ENCODE assay signal across 19 mouse cellular contexts in genomic region chr12:110650241-110650641, GRCm38 (mm10). TPM values are rescaled to one million over a fixed set of nuclear protein-coding genes. Genes with fewer than 3 reads are reported as not detected.
DNase-seq lines count a peak whose midpoint lies in the region; ATAC-seq and TF ChIP-seq lines count a peak whose summit lies in the region.
"Had no signal": no experiment of that assay in that cellular context is flagged by ENCODE, and none has a peak within 500 bp of the region (broad histone marks: within the 10 kb centered on the region; RNA-seq: fewer than 3 reads in every experiment).

No protein-coding gene starts in this region.

- TF ChIP-seq POLR2A in cortical plate, adult 2 months (IDR thresholded peaks at IDR 0.05; ENCODE audit: extremely low read depth, insufficient read depth, low read length), result no peak
- no peak for TF ChIP-seq POLR2A in olfactory bulb, adult 2 months (IDR thresholded peaks at IDR 0.05; ENCODE audit: insufficient read depth, low read depth, low read length)

- no peak overlapping the region for H3K27ac ChIP-seq in kidney, embryonic 16.5 days (ENCODE audit: low read length)
- H3K27ac ChIP-seq in kidney, embryonic 14.5 days (ENCODE audit: low read depth, low read length), result no peak overlapping the region
- no peak overlapping the region for H3K27ac ChIP-seq in liver, postnatal 0 days (ENCODE audit: low read depth)
- H3K27ac ChIP-seq in cortical plate, adult 2 months (ENCODE audit: insufficient read depth, low read length), result no peak overlapping the region
- H3K27ac ChIP-seq in olfactory bulb, adult 2 months (ENCODE audit: insufficient read depth, low read depth, low read length), result peak overlapping the region; percentile 49
- H3K27ac ChIP-seq: embryonic facial prominence, embryonic 15.5 days; forebrain, embryonic 12.5 days; hindbrain, embryonic 15.5 days had no signal

- no peak for TF ChIP-seq EP300 in liver, postnatal 0 days (IDR thresholded peaks at IDR 0.05; ENCODE audit: low read depth)

- no peak overlapping the region for H3K4me3 ChIP-seq in kidney, embryonic 16.5 days (ENCODE audit: low read length)
- H3K4me3 ChIP-seq in kidney, embryonic 14.5 days (ENCODE audit: low read length), result no peak overlapping the region
- H3K4me3 ChIP-seq in liver, postnatal 0 days (ENCODE audit: low read depth, low read length), result no peak overlapping the region
- no peak overlapping the region for H3K4me3 ChIP-seq in cortical plate, adult 2 months (ENCODE audit: insufficient read depth, low read length)
- H3K4me3 ChIP-seq in olfactory bulb, adult 2 months (ENCODE audit: insufficient read depth, low read depth, low read length), result no peak overlapping the region
- H3K4me3 ChIP-seq: embryonic facial prominence, embryonic 15.5 days; forebrain, embryonic 12.5 days; hindbrain, embryonic 15.5 days; megakaryocyte, embryonic 14.5 days had no signal

- WGBS in kidney, embryonic 16.5 days, result 49% methylated on average over 8 of the region's 8 CpGs
- WGBS in kidney, embryonic 14.5 days, result 54% methylated on average over 8 of the region's 8 CpGs
- WGBS in liver, postnatal 0 days (ENCODE audit: insufficient replicate concordance), result 85% methylated on average over 8 of the region's 8 CpGs
- 53% methylated on average over 8 of the region's 8 CpGs for WGBS in olfactory bulb, adult 2 months

- H3K36me3 ChIP-seq in kidney, embryonic 16.5 days (ENCODE audit: insufficient read depth, low read length), result peaks cover 91% of the 10 kb centered on the region
- peaks cover 95% of the 10 kb centered on the region for H3K36me3 ChIP-seq in kidney, embryonic 14.5 days (ENCODE audit: control insufficient read depth, insufficient read depth, low read length)
- peaks cover 85% of the 10 kb centered on the region for H3K36me3 ChIP-seq in liver, postnatal 0 days (replicated peaks; ENCODE audit: insufficient read depth, low read length)

- H3K4me1 ChIP-seq in kidney, embryonic 16.5 days (ENCODE audit: insufficient read depth, low read length), result no peaks in the 10 kb centered on the region
- H3K4me1 ChIP-seq in kidney, embryonic 14.5 days (ENCODE audit: control insufficient read depth, insufficient read depth, low read length), result no peaks in the 10 kb centered on the region
- H3K4me1 ChIP-seq in liver, postnatal 0 days (ENCODE audit: insufficient read depth), result no peaks in the 10 kb centered on the region
- H3K4me1 ChIP-seq in cortical plate, adult 2 months (ENCODE audit: control insufficient read depth, insufficient read depth, low read length), result no peaks in the 10 kb centered on the region
- peaks cover 6% of the 10 kb centered on the region for H3K4me1 ChIP-seq in olfactory bulb, adult 2 months (ENCODE audit: control insufficient read depth, insufficient read depth, low read length)
- H3K4me1 ChIP-seq: embryonic facial prominence, embryonic 15.5 days; forebrain, embryonic 12.5 days; hindbrain, embryonic 15.5 days; megakaryocyte, embryonic 14.5 days had no signal

- H3K4me2 ChIP-seq in kidney, embryonic 16.5 days (replicated peaks; ENCODE audit: low read depth, low read length), result no peak overlapping the region
- H3K4me2 ChIP-seq in kidney, embryonic 14.5 days (replicated peaks; ENCODE audit: low read depth, low read length), result no peak overlapping the region
- H3K4me2 ChIP-seq in liver, postnatal 0 days (ENCODE audit: low read depth, low read length), result no peak overlapping the region
- H3K4me2 ChIP-seq: embryonic facial prominence, embryonic 15.5 days; forebrain, embryonic 12.5 days; hindbrain, embryonic 15.5 days had no signal

- H3K27me3 ChIP-seq in kidney, embryonic 16.5 days (ENCODE audit: insufficient read depth, low read length), result no peaks in the 10 kb centered on the region
- H3K27me3 ChIP-seq in kidney, embryonic 14.5 days (ENCODE audit: control insufficient read depth, insufficient read depth, low read length), result no peaks in the 10 kb centered on the region
- no peaks in the 10 kb centered on the region for H3K27me3 ChIP-seq in liver, postnatal 0 days (ENCODE audit: insufficient read depth, low read length)
- H3K27me3 ChIP-seq: embryonic facial prominence, embryonic 15.5 days; forebrain, embryonic 12.5 days; hindbrain, embryonic 15.5 days; megakaryocyte, embryonic 14.5 days had no signal

- no peak overlapping the region for H3K9ac ChIP-seq in kidney, embryonic 16.5 days (replicated peaks; ENCODE audit: low read length)
- H3K9ac ChIP-seq in kidney, embryonic 14.5 days (ENCODE audit: low read depth, low read length), result no peak overlapping the region
- H3K9ac ChIP-seq in liver, postnatal 0 days (replicated peaks), result no peak overlapping the region
- H3K9ac ChIP-seq: embryonic facial prominence, embryonic 15.5 days; forebrain, embryonic 12.5 days; hindbrain, embryonic 15.5 days had no signal

- H3K9me3 ChIP-seq in kidney, embryonic 16.5 days (ENCODE audit: low read length), result no peaks in the 10 kb centered on the region
- no peaks in the 10 kb centered on the region for H3K9me3 ChIP-seq in kidney, embryonic 14.5 days (ENCODE audit: control insufficient read depth, low read length)
- H3K9me3 ChIP-seq in liver, postnatal 0 days (ENCODE audit: low read length), result no peaks in the 10 kb centered on the region
- H3K9me3 ChIP-seq: embryonic facial prominence, embryonic 15.5 days; forebrain, embryonic 12.5 days; hindbrain, embryonic 15.5 days; megakaryocyte, embryonic 14.5 days had no signal

- peak; percentile 27; the same call in 1 of the 2 replicates for ATAC-seq in kidney, embryonic 16.5 days (ENCODE audit: low FRiP score, low TSS enrichment)
- ATAC-seq in kidney, embryonic 14.5 days (ENCODE audit: low FRiP score, low TSS enrichment), result no peak
- no peak for ATAC-seq in liver, postnatal 0 days
- no peak for ATAC-seq in megakaryocyte, adult 5-6 weeks (ENCODE audit: poor library complexity, severe bottlenecking)
- ATAC-seq: intestine, postnatal 0 days had no signal

- no peak for DNase-seq in liver, postnatal 0 days
- no peak for DNase-seq in liver
- DNase-seq: adrenal gland, postnatal 14 days; cerebellum, adult 8-10 months; heart, postnatal 14 days had no signal

- TF ChIP-seq CTCF in liver, postnatal 0 days (IDR thresholded peaks at IDR 0.05; ENCODE audit: low read depth), result peak; percentile 25
- peak; percentile 12; the same call in 1 of the 2 replicates for TF ChIP-seq CTCF in cortical plate, adult 2 months (IDR thresholded peaks at IDR 0.05; ENCODE audit: extremely low read depth, insufficient read depth, low read length)
- TF ChIP-seq CTCF in olfactory bulb, adult 2 months (IDR thresholded peaks at IDR 0.05; ENCODE audit: insufficient read depth, low read depth, low read length), result no peak

RNA-seq across cellular contexts. Expression of gene 1700001K19Rik, which starts 32.2 kb away (rescaled TPM):
- not detected in 2 replicates for polyA plus RNA-seq in kidney, embryonic 16.5 days (2015; fragmentation: Nextera tagmentation; extraction: Ambion mirVana)
- polyA plus RNA-seq in kidney, embryonic 14.5 days (2014; fragmentation: Nextera tagmentation; extraction: Ambion mirVana), result not detected in 2 replicates
- not detected in 2 replicates for polyA plus RNA-seq in liver, postnatal 0 days (2015; fragmentation: Nextera tagmentation; extraction: Ambion mirVana)
- not detected in 2 replicates for polyA plus RNA-seq in cortical plate, adult 2 months (2012; rRNA removed)
- not detected in 2 replicates for polyA plus RNA-seq in olfactory bulb, adult 2 months (2012; ENCODE audit: insufficient read depth, insufficient read length, low replicate concordance, missing spikeins)
- not detected in 2 replicates for total RNA-seq in megakaryocyte, adult 5-6 weeks (2015)
- not detected in 2 replicates for total RNA-seq in megakaryocyte, adult 5-6 weeks (2017)
- total RNA-seq: adrenal gland, postnatal 14 days; heart, postnatal 14 days; layer of hippocampus, adult 8-10 months; liver, adult 2 months; monocyte, adult 5-6 weeks had no signal
- polyA plus RNA-seq: forebrain, embryonic 12.5 days; intestine, postnatal 0 days; liver, adult 2 months; lung, embryonic 16.5 days had no signal

RNA-seq across cellular contexts. Expression of gene Dync1h1, which starts 49.0 kb away (rescaled TPM):
- 49.7 and 53.9 TPM in 2 replicates for polyA plus RNA-seq in kidney, embryonic 16.5 days (2015; fragmentation: Nextera tagmentation; extraction: Ambion mirVana)
- polyA plus RNA-seq in kidney, embryonic 14.5 days (2014; fragmentation: Nextera tagmentation; extraction: Ambion mirVana), result 40.9 and 63.6 TPM in 2 replicates
- 7.2 and 8.3 TPM in 2 replicates for polyA plus RNA-seq in liver, postnatal 0 days (2015; fragmentation: Nextera tagmentation; extraction: Ambion mirVana)
- 279 and 350 TPM in 2 replicates for polyA plus RNA-seq in cortical plate, adult 2 months (2012; rRNA removed)
- polyA plus RNA-seq in olfactory bulb, adult 2 months (2012; ENCODE audit: insufficient read depth, insufficient read length, low replicate concordance, missing spikeins), result 228 and 373 TPM in 2 replicates
- 63.1 and 64.4 TPM in 2 replicates for total RNA-seq in megakaryocyte, adult 5-6 weeks (2015)
- total RNA-seq in megakaryocyte, adult 5-6 weeks (2017), result 84.0 and 121 TPM in 2 replicates

RNA-seq across cellular contexts. Expression of gene Hsp90aa1, which starts 52.3 kb away (rescaled TPM):
- polyA plus RNA-seq in kidney, embryonic 16.5 days (2015; fragmentation: Nextera tagmentation; extraction: Ambion mirVana), result 843 and 919 TPM in 2 replicates
- polyA plus RNA-seq in kidney, embryonic 14.5 days (2014; fragmentation: Nextera tagmentation; extraction: Ambion mirVana), result 1,092 and 1,386 TPM in 2 replicates
- polyA plus RNA-seq in liver, postnatal 0 days (2015; fragmentation: Nextera tagmentation; extraction: Ambion mirVana), result 231 and 250 TPM in 2 replicates
- 521 and 542 TPM in 2 replicates for polyA plus RNA-seq in cortical plate, adult 2 months (2012; rRNA removed)
- 553 and 836 TPM in 2 replicates for polyA plus RNA-seq in olfactory bulb, adult 2 months (2012; ENCODE audit: insufficient read depth, insufficient read length, low replicate concordance, missing spikeins)
- 343 and 353 TPM in 2 replicates for total RNA-seq in megakaryocyte, adult 5-6 weeks (2015)
- total RNA-seq in megakaryocyte, adult 5-6 weeks (2017), result 494 and 587 TPM in 2 replicates
